Mouse (Mus musculus): ENCODE results near the gene A2ml1. TPM values are rescaled to one million over a fixed set of nuclear protein-coding genes. Genes with fewer than 3 reads are reported as not detected.
A peak's percentile ranks its signal among the peaks of the same experiment; 100 is the strongest.

Gene A2ml1
- polyA plus RNA-seq, 1 experiment from 2014 or later, result not detected

GRCm38 (mm10) chr6:128597121-128597522 is 15.7 kb upstream of the A2ml1 start:
- WGBS, result 58% methylated on average over 9 of the region's 9 CpGs
- Histone ChIP-seq H3K36me3 (replicated peaks) (no peaks in the 10 kb centered on the region), H3K27ac (no peak overlapping the region), H3K4me1 (peaks cover 17% of the 10 kb centered on the region), H3K27me3 (ENCODE audit: poor library complexity, severe bottlenecking) (no peaks in the 10 kb centered on the region), H3K9me3 (no peaks in the 10 kb centered on the region), H3K4me3 (no peak overlapping the region)
- no peak for DNase-seq (ENCODE audit: extremely low spot score, low spot score)

GRCm38 (mm10) chr6:128594651-128595050 is 13.2 kb upstream of the A2ml1 start:
- Histone ChIP-seq H3K27me3 (ENCODE audit: poor library complexity, severe bottlenecking) (no peaks in the 10 kb centered on the region), H3K4me1 (peaks cover 14% of the 10 kb centered on the region), H3K9me3 (no peaks in the 10 kb centered on the region), H3K27ac (no peak overlapping the region), H3K36me3 (replicated peaks) (no peaks in the 10 kb centered on the region), H3K4me3 (no peak overlapping the region)
- WGBS, result 91% methylated on average over 9 of the region's 9 CpGs
- no peak for DNase-seq (ENCODE audit: extremely low spot score, low spot score)

- Histone ChIP-seq H3K36me3 (replicated peaks) (no peaks in the 10 kb centered on the region), H3K27ac (no peak overlapping the region), H3K9me3 (no peaks in the 10 kb centered on the region), H3K27me3 (ENCODE audit: poor library complexity, severe bottlenecking) (no peaks in the 10 kb centered on the region), H3K4me1 (peaks cover 12% of the 10 kb centered on the region), H3K4me3 (no peak overlapping the region)
- WGBS, result 50% methylated on average over 3 of the region's 4 CpGs
- DNase-seq (ENCODE audit: extremely low spot score, low spot score), result no peak
Measured at GRCm38 (mm10) chr6:128589426-128589825, 8.0 kb upstream of the A2ml1 start.

- Histone ChIP-seq H3K27me3 (ENCODE audit: poor library complexity, severe bottlenecking) (no peaks in the 10 kb centered on the region), H3K27ac (no peak overlapping the region), H3K36me3 (replicated peaks) (no peaks in the 10 kb centered on the region), H3K9me3 (no peaks in the 10 kb centered on the region), H3K4me1 (peaks cover 12% of the 10 kb centered on the region), H3K4me3 (no peak overlapping the region)
- WGBS, result 87% methylated on average over 6 of the region's 6 CpGs
- no peak for DNase-seq (ENCODE audit: extremely low spot score, low spot score)
Measured at GRCm38 (mm10) chr6:128587619-128588018, 6.2 kb upstream of the A2ml1 start.

DNA sequence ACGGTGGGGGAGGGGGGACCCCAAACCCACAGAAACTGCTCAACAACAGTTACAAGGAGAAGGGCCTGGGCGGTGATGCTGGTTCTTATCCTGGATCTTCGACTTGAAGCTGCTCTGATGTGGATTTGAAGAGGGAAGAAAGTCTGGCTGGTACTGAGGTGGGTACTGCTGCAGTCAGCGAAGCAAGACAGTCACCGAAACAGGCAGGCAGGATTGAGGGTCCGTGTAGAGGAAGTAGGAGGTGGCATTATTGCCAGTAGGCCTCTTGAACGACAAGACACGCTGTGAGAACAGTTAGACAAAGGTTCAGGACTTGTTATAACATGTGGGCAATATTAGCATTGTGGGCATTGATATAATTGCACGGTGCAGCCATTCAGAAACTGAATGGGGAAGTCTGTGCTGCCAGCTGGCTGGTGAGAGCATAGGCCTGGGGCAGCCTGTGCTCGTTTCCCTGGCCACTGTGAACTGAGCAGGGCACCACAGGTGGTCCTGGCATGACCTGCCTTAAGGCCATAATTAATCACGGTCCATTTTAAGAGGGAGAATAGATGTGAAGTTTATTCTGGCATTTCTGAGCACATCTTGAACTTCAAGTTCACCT is 4.3 kb upstream of the A2ml1 start:
- no peak for DNase-seq (ENCODE audit: extremely low spot score, low spot score)
- Histone ChIP-seq H3K9me3 (no peaks in the 10 kb centered on the region), H3K4me1 (peaks cover 12% of the 10 kb centered on the region), H3K36me3 (replicated peaks) (no peaks in the 10 kb centered on the region), H3K4me3 (no peak overlapping the region), H3K27ac (no peak overlapping the region), H3K27me3 (ENCODE audit: poor library complexity, severe bottlenecking) (no peaks in the 10 kb centered on the region)
- 68% methylated on average over 11 of the region's 11 CpGs for WGBS

DNA sequence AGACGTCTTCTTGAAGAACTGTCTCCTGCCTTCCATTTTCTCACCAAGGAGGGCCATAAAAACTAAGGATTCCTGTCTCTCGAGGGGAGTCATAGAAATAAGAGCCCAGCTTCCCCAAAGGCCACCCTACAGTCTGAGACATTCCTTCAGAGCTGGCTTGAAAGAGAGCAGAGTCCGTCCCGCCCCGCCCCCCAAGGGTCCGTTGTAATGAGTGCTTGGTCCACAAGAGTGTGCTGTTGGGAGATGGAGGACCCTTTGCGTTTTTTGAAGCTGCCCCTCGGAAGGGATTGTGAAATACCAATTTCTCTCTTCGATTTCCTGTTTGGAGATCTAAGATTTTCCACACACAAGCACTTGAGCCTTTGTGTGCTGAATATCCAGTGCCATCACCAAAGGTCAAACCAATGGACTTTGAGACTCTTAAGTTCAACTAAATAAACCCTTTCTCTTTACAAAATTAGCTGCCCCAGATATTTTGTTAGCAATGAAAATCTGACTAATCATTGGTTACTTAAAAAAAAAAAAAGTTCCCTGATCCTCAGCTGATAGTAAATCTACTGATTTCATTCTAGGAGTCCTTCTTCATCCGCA is 2.8 kb upstream of the A2ml1 start:
- H3K4me1 ChIP-seq, result peaks cover 12% of the 10 kb centered on the region
- no peak overlapping the region for H3K27ac ChIP-seq
- H3K27me3 ChIP-seq (ENCODE audit: poor library complexity, severe bottlenecking), result no peaks in the 10 kb centered on the region
- no peaks in the 10 kb centered on the region for H3K9me3 ChIP-seq
- 30% methylated on average over 10 of the region's 10 CpGs for WGBS
- no peak overlapping the region for H3K4me3 ChIP-seq
- peak; percentile 56 for DNase-seq (ENCODE audit: extremely low spot score, low spot score)
- no peaks in the 10 kb centered on the region for H3K36me3 ChIP-seq (replicated peaks)

DNA sequence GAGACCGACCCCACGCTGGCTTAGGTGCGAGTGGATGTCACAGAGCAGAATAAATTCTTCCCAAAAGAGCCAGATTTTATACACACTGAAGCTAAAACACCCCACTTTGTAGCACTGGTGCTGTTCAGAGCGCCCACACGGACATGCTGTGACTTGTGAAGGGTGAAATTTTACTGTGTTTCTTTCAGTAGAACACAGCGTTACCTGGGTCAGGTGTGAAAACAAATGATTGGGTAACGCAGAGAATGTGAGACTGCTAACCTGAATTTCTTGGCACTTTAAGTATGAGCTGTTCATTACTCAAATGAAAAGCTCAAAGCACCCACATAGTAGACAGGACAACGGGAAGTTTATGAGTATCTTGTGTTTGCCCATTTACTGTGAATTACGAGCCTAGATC is 4.1 kb downstream of the A2ml1 start:
- H3K9me3 ChIP-seq, result no peaks in the 10 kb centered on the region
- no peak for DNase-seq (ENCODE audit: extremely low spot score, low spot score)
- H3K27ac ChIP-seq, result no peak overlapping the region
- H3K27me3 ChIP-seq (ENCODE audit: poor library complexity, severe bottlenecking), result no peaks in the 10 kb centered on the region
- WGBS, result 87% methylated on average over 9 of the region's 9 CpGs
- no peak overlapping the region for H3K4me3 ChIP-seq
- no peaks in the 10 kb centered on the region for H3K36me3 ChIP-seq (replicated peaks)
- no peaks in the 10 kb centered on the region for H3K4me1 ChIP-seq

GRCm38 (mm10) chr6:128566589-128566988 is 14.8 kb downstream of the A2ml1 start:
- 94% methylated on average over 11 of the region's 11 CpGs for WGBS
- no peaks in the 10 kb centered on the region for H3K27me3 ChIP-seq (ENCODE audit: poor library complexity, severe bottlenecking)
- H3K27ac ChIP-seq, result no peak overlapping the region
- no peak overlapping the region for H3K4me3 ChIP-seq
- no peaks in the 10 kb centered on the region for H3K36me3 ChIP-seq (replicated peaks)
- no peaks in the 10 kb centered on the region for H3K9me3 ChIP-seq
- no peaks in the 10 kb centered on the region for H3K4me1 ChIP-seq
- no peak for DNase-seq (ENCODE audit: extremely low spot score, low spot score)

DNA sequence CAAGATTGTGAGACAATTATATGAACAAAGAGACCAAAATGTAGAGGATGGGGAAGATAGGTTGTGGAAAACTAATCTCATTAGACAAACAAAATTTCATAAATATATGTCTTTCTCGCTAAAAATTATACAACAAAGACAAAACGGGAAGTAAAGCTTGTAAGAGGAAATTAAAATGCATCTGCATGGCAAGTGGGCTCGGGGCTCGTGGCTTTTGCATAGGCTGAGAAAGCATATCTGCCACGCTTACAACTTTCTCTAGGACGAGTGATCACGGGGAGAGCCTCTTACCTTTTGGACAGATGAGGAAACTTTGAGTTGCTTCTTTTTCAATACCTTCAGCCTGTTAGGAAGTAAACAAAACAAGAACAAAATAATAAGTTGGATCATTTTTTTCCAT is 27.4 kb downstream of the A2ml1 start:
- Histone ChIP-seq H3K36me3 (replicated peaks) (no peaks in the 10 kb centered on the region), H3K27ac (no peak overlapping the region), H3K4me1 (no peaks in the 10 kb centered on the region), H3K4me3 (no peak overlapping the region), H3K27me3 (ENCODE audit: poor library complexity, severe bottlenecking) (no peaks in the 10 kb centered on the region), H3K9me3 (no peaks in the 10 kb centered on the region)
- WGBS, result 93% methylated on average over 7 of the region's 7 CpGs
- DNase-seq (ENCODE audit: extremely low spot score, low spot score), result no peak

GRCm38 (mm10) chr6:128549463-128550452 is 31.6 kb downstream of the A2ml1 start:
- Histone ChIP-seq H3K27ac (no peak overlapping the region), H3K4me3 (no peak overlapping the region), H3K9me3 (no peaks in the 10 kb centered on the region), H3K27me3 (ENCODE audit: poor library complexity, severe bottlenecking) (no peaks in the 10 kb centered on the region), H3K4me1 (no peaks in the 10 kb centered on the region), H3K36me3 (replicated peaks) (no peaks in the 10 kb centered on the region)
- no peak for DNase-seq (ENCODE audit: extremely low spot score, low spot score)
- WGBS, result 88% methylated on average over 15 of the region's 15 CpGs

- Histone ChIP-seq H3K4me1 (no peaks in the 10 kb centered on the region), H3K27me3 (ENCODE audit: poor library complexity, severe bottlenecking) (no peaks in the 10 kb centered on the region), H3K4me3 (no peak overlapping the region), H3K9me3 (no peaks in the 10 kb centered on the region), H3K36me3 (replicated peaks) (no peaks in the 10 kb centered on the region), H3K27ac (no peak overlapping the region)
- WGBS, result 94% methylated on average over 10 of the region's 10 CpGs
- no peak for DNase-seq (ENCODE audit: extremely low spot score, low spot score)
Measured at GRCm38 (mm10) chr6:128548532-128548931, 32.9 kb downstream of the A2ml1 start.

- WGBS, result 84% methylated on average over 4 of the region's 4 CpGs
- DNase-seq (ENCODE audit: extremely low spot score, low spot score), result no peak
Measured at GRCm38 (mm10) chr6:128545402-128545801, 36.0 kb downstream of the A2ml1 start.

GRCm38 (mm10) chr6:128543226-128543625 is 38.2 kb downstream of the A2ml1 start:
- Histone ChIP-seq H3K36me3 (replicated peaks) (no peaks in the 10 kb centered on the region), H3K4me3 (no peak overlapping the region), H3K27ac (no peak overlapping the region), H3K27me3 (ENCODE audit: poor library complexity, severe bottlenecking) (no peaks in the 10 kb centered on the region), H3K9me3 (no peaks in the 10 kb centered on the region), H3K4me1 (no peaks in the 10 kb centered on the region)
- DNase-seq (ENCODE audit: extremely low spot score, low spot score), result no peak
- 86% methylated on average over 13 of the region's 13 CpGs for WGBS

More at GRCm38 (mm10) chr6:128545402-128545801, 36.0 kb downstream of the A2ml1 start:
- H3K4me1 ChIP-seq, result no peaks in the 10 kb centered on the region
- H3K9me3 ChIP-seq, result no peaks in the 10 kb centered on the region
- no peaks in the 10 kb centered on the region for H3K36me3 ChIP-seq (replicated peaks)
- no peaks in the 10 kb centered on the region for H3K27me3 ChIP-seq (ENCODE audit: poor library complexity, severe bottlenecking)
- no peak overlapping the region for H3K27ac ChIP-seq
- H3K4me3 ChIP-seq, result no peak overlapping the region

All from forebrain, embryonic 10.5 days (tissue).